Mouse (Mus musculus) heart, embryonic 12.5 days (tissue): ENCODE measurements around the gene Elmod3. TPM values are rescaled to one million over a fixed set of nuclear protein-coding genes. Genes with fewer than 3 reads are reported as not detected.

Experiments
- polyA plus RNA-seq: library from polyadenylated mRNA; unstranded; fragments of >200 nt; fragmentation: Nextera tagmentation; extraction: Ambion mirVana; gene quantifications from 2 replicates; pipeline ENCODE4 v1.2.1, GENCODE M21; 2016

Elmod3 gene
- polyA plus RNA-seq, 1 experiment from 2014 or later = 12.6 TPM

Other genes with a start within 250 kb of the Elmod3 start
- gene Tmem150a, start 243.0 kb downstream of the Elmod3 start, polyA plus RNA-seq = 13.3 and 13.5 TPM in 2 replicates
- 90.0 and 92.9 TPM in 2 replicates for gene Rnf181, start 231.5 kb downstream of the Elmod3 start, polyA plus RNA-seq
- 48.3 and 52.1 TPM in 2 replicates for gene Vamp5, start 217.9 kb downstream of the Elmod3 start, polyA plus RNA-seq
- 111 and 112 TPM in 2 replicates for gene Vamp8, start 207.7 kb downstream of the Elmod3 start, polyA plus RNA-seq
- 33.8 and 38.7 TPM in 2 replicates for gene Ggcx, start 184.1 kb downstream of the Elmod3 start, polyA plus RNA-seq
- gene Mat2a, start 158.9 kb downstream of the Elmod3 start, polyA plus RNA-seq = 313 and 317 TPM in 2 replicates
- not detected in 2 replicates for gene Sh2d6, start 76.7 kb downstream of the Elmod3 start, polyA plus RNA-seq
- 22.5 and 24.7 TPM in 2 replicates for gene Capg, start 54.0 kb downstream of the Elmod3 start, polyA plus RNA-seq
- gene Retsat, start 62 bp upstream of the Elmod3 start, polyA plus RNA-seq = 13.8 and 16.0 TPM in 2 replicates
- 27.5 and 27.9 TPM in 2 replicates for gene Tgoln1, start 18.6 kb upstream of the Elmod3 start, polyA plus RNA-seq
- gene Tcf7l1, start 190.8 kb upstream of the Elmod3 start, polyA plus RNA-seq = 18.5 and 20.2 TPM in 2 replicates